Mouse (Mus musculus) midbrain, embryonic 16.5 days (tissue): ENCODE measurements at regions not wholly inside any gene's neighbourhood (a gene's known extent, or its start where the extent isn't known, plus 50 kb on each side); places are given as distances from the start of the nearest gene placed in this dataset.

ENCODE experiments used
- ATAC-seq: fragments of 200-750 bp; cut with Nextera tagmentation; 2 replicates; pipeline ENCODE4 v1.8.0; 2017; ENCODE audit warnings: moderate TSS enrichment
- H3K27ac ChIP-seq: fragments of 300-500 bp; sonication (generic); 2 replicates; pipeline ENCODE4 v1.5.1; 2014; ENCODE audit warnings: mild to moderate bottlenecking, low read length, mixed read lengths
- H3K27me3 ChIP-seq: fragments of 300-500 bp; sonication (generic); 2 replicates; pipeline ENCODE4 v1.6.1; 2014; ENCODE audit warnings: low read depth, low read length, mixed read lengths; ENCODE audit not compliant: control insufficient read depth, insufficient read depth
- H3K36me3 ChIP-seq: fragments of 300-500 bp; sonication (generic); 2 replicates; pipeline ENCODE4 v1.6.1; 2014; ENCODE audit warnings: mild to moderate bottlenecking, low read length, moderate library complexity, mixed read lengths; ENCODE audit not compliant: control insufficient read depth, insufficient read depth
- H3K4me1 ChIP-seq: fragments of 300-500 bp; sonication (generic); 2 replicates; pipeline ENCODE4 v1.6.1; 2014; ENCODE audit warnings: mild to moderate bottlenecking, low read length, mixed read lengths; ENCODE audit not compliant: control insufficient read depth, insufficient read depth
- H3K4me2 ChIP-seq: fragments of 300-500 bp; sonication (generic); 2 replicates; pipeline ENCODE4 v1.6.1; 2014; ENCODE audit warnings: mild to moderate bottlenecking, low read length, mixed read lengths
- H3K4me3 ChIP-seq: fragments of 300-500 bp; sonication (generic); 2 replicates; pipeline ENCODE4 v1.5.1; 2014; ENCODE audit warnings: low read depth, mild to moderate bottlenecking, low read length, moderate library complexity, mixed read lengths
- H3K9ac ChIP-seq: fragments of 300-500 bp; sonication (generic); 2 replicates; pipeline ENCODE4 v1.6.1; 2014; ENCODE audit warnings: low read depth, low read length, mixed read lengths
- H3K9me3 ChIP-seq: fragments of 300-500 bp; sonication (generic); replicated peaks from 2 replicates; pipeline ENCODE4 v1.6.1; 2014; ENCODE audit warnings: mild to moderate bottlenecking, low read length, mixed read lengths; ENCODE audit not compliant: control insufficient read depth, poor library complexity, severe bottlenecking
- WGBS: fragments of 180-500 bp; shearing (Covaris S2); extraction: QIAGEN DNeasy Blood & Tissue Kit; methylation state at CpG from one replicate; pipeline ENCODE4 v1.1.7; 2014; 5-methylcytosine and 5-hydroxymethylcytosine counted together

- 34% methylated on average over 4 of the region's 4 CpGs for WGBS
- Histone ChIP-seq H3K4me3 (no peak overlapping the region), H3K9ac (peak overlapping the region; percentile 30; the same call in 1 of the 2 replicates), H3K36me3 (no peaks in the 10 kb centered on the region), H3K27ac (peak overlapping the region; percentile 40), H3K9me3 (no peaks in the 10 kb centered on the region), H3K4me2 (0 out of 2 replicates have a peak overlapping the region, but pooled peaks have one; percentile 5), H3K4me1 (peaks cover 6% of the 10 kb centered on the region; the same call in 1 of the 2 replicates), H3K27me3 (no peaks in the 10 kb centered on the region)
- ATAC-seq = peak; percentile 75
Measured at GRCm38 (mm10) chr7:53750985-53751605, 1084.2 kb upstream of the Luzp2 start.
